Mouse (Mus musculus): ENCODE data around the gene Cacna1g. TPM values are rescaled to one million over a fixed set of nuclear protein-coding genes. Genes with fewer than 3 reads are reported as not detected.
"Not testable (repeated sequence)": the region's sequence is repeated elsewhere in the genome, so short reads cannot be mapped to it uniquely, and the experiment has no call there.

Gene Cacna1g
- total and polyA plus RNA-seq, 2 experiments from 2014 or later = 13.2 to 94.6 TPM

DNA sequence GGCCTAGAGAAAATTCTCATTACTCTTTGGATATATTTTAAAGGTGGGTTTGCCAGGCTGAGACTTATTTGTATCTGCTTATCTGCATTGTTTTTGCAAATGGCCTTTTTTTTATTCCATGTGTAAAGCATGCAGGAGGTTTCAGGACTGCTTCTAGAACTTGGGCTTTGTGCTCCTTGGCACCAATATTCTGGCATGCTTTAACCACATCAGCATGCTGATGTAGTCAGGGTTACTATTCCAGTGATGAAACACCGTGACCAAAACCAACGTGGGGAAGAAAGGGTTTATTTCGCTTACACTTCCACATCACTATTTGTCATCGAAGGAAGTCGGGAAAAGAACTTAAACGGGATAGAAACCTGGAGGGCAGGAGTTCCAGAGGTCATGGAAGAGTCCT is 73.0 kb downstream of the Cacna1g start:
- DNase-seq (ENCODE audit: low spot score) = no peak
- H3K27me3 ChIP-seq (ENCODE audit: insufficient read depth, low read length) = no peaks in the 10 kb centered on the region
- no peaks in the 10 kb centered on the region for H3K36me3 ChIP-seq (ENCODE audit: insufficient read depth, low read length)
- WGBS = 71% methylated on average over 6 of the region's 6 CpGs
- no peak for ATAC-seq (ENCODE audit: low FRiP score)
- no peaks in the 10 kb centered on the region for H3K4me1 ChIP-seq (ENCODE audit: insufficient read depth, low read length)
- H3K9me3 ChIP-seq (ENCODE audit: low read length) = no peaks in the 10 kb centered on the region
- H3K27ac ChIP-seq (ENCODE audit: low read depth, low read length) = no peak overlapping the region
- no peak overlapping the region for H3K4me3 ChIP-seq (ENCODE audit: low read depth, low read length)
- no peak for TF ChIP-seq CTCF (IDR thresholded peaks at IDR 0.05)
- H3K4me2 ChIP-seq (ENCODE audit: low read depth, low read length, poor library complexity, severe bottlenecking) = no peak overlapping the region
- H3K9ac ChIP-seq (replicated peaks; ENCODE audit: low read length, poor library complexity, severe bottlenecking) = no peak overlapping the region

DNA sequence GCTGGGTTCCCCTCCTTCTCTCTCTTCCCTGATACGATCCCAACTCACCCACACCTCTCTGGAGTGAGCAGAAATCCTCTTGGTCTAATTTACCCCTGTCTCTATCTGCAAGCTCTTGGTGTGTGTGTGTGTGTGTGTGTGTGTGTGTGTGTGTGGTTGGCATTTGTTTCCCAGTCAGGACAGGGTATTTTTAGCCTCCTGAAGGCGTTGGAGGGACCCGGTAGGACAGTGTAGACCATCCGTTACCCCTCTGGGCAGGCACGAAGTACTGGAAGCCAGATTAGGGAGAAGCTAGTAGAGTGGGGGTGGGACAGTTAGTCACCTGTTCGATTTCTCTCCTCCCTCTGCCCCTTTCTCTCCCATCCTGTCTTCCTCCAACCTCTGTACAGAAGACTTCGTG is 79.9 kb downstream of the Cacna1g start:
- TF ChIP-seq CTCF (IDR thresholded peaks at IDR 0.05) = no peak
- no peaks in the 10 kb centered on the region for H3K4me1 ChIP-seq (ENCODE audit: insufficient read depth, low read length)
- WGBS = 89% methylated on average over 7 of the region's 7 CpGs

DNA sequence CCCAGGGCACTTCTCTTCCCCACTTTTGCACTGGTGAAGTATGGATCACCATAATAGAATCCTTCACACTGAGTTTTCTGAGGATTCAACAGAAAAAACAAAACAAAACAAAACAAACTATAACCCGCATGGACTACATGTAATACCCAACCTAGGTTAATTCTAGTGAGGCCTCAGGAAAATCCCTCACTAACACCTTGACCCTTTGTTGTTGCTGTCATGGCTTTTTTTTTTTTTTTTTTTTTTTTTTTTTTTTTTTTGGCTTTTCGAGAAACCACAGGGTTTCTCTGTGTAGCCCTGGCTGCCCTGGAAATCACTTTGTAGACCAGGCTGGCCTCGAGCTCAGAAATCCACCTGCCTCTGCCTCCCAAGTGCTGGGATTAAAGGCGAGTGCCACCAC is 80.5 kb downstream of the Cacna1g start:
- H3K27me3 ChIP-seq (ENCODE audit: insufficient read depth, low read length); H3K4me2 ChIP-seq (ENCODE audit: low read depth, low read length, poor library complexity, severe bottlenecking); H3K4me1 ChIP-seq (ENCODE audit: insufficient read depth, low read length); H3K4me3 ChIP-seq (ENCODE audit: low read depth, low read length); ATAC-seq (ENCODE audit: low FRiP score); DNase-seq (ENCODE audit: low spot score); H3K27ac ChIP-seq (ENCODE audit: low read depth, low read length); H3K36me3 ChIP-seq (ENCODE audit: insufficient read depth, low read length); H3K9me3 ChIP-seq (ENCODE audit: low read length); H3K9ac ChIP-seq (replicated peaks; ENCODE audit: low read length, poor library complexity, severe bottlenecking): not testable (repeated sequence)
- 89% methylated on average over 4 of the region's 4 CpGs for WGBS

More for the DNA sequence above, 79.9 kb downstream of the Cacna1g start:
- H3K27ac ChIP-seq (ENCODE audit: low read depth, low read length) = no peak overlapping the region
- ATAC-seq (ENCODE audit: low FRiP score) (no peak), DNase-seq (ENCODE audit: low spot score) (no peak)
- H3K4me2 ChIP-seq (ENCODE audit: low read depth, low read length, poor library complexity, severe bottlenecking) = no peak overlapping the region
- H3K9me3 ChIP-seq (ENCODE audit: low read length) = no peaks in the 10 kb centered on the region
- no peak overlapping the region for H3K4me3 ChIP-seq (ENCODE audit: low read depth, low read length)
- 0 out of 2 replicates have a peak, but pooled peaks cover 4% of the 10 kb centered on the region for H3K27me3 ChIP-seq (ENCODE audit: insufficient read depth, low read length)
- H3K36me3 ChIP-seq (ENCODE audit: insufficient read depth, low read length) = no peaks in the 10 kb centered on the region
- no peak overlapping the region for H3K9ac ChIP-seq (replicated peaks; ENCODE audit: low read length, poor library complexity, severe bottlenecking)

DNA sequence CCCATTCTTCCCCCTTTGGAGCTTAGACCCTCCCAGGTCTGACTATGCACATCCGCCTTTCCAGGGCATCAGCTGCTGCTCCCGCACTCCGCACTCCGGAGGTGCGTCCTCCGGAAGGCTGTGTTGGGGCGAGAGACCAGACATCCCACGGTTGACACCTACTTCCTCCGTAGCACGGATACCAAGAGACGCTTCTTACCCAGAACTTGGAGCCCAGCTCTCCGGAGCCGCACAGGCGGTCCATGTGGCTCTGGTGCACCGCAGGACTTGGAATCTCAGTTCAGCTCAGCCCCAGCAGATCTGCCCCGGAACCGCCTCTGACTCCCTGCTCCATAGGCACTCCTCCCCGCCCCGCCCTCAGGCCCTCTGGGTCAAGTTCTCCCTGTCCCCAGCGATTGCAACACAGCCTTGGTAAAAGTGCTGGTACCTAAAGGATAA is 81.3 kb downstream of the Cacna1g start, which contains the start of gene Abcc3:
Abcc3 (minus strand) TSS at position 326 of the 438 bp plus-strand sequence.
- H3K27me3 ChIP-seq (ENCODE audit: insufficient read depth, low read length) = 0 out of 2 replicates have a peak, but pooled peaks cover 4% of the 10 kb centered on the region
- DNase-seq (ENCODE audit: low spot score) = no peak

DNA sequence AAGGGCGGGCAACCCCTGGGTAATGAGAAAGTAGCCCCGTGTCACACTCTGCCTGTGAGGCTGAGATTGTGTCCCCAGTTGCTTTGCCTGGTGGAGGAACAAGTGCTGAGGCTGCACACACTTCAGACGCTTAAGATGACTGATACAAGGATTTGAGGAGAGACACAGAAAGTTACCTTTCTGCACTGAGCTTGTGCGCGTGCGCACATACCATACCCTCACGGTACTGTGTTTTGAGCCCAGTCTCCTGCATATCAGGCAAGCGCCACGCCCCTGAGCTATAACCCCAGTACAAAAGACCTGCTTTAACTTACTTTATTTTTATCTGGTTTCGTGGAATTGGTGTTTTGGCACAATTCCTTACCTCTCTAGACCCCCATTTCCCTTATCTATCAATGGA is 82.3 kb downstream of the Cacna1g start:
- TF ChIP-seq CTCF (IDR thresholded peaks at IDR 0.05) = no peak
- WGBS = 89% methylated on average over 10 of the region's 10 CpGs
- no peak for DNase-seq (ENCODE audit: low spot score)

More for the DNA sequence above, 81.3 kb downstream of the Cacna1g start, which contains the start of gene Abcc3:
- H3K36me3 ChIP-seq (ENCODE audit: insufficient read depth, low read length) = no peaks in the 10 kb centered on the region
- no peaks in the 10 kb centered on the region for H3K4me1 ChIP-seq (ENCODE audit: insufficient read depth, low read length)
- no peaks in the 10 kb centered on the region for H3K9me3 ChIP-seq (ENCODE audit: low read length)
- 18% methylated on average over 20 of the region's 20 CpGs for WGBS
- peak within 1 kb of the TSS; percentile 20; the same call in 1 of the 2 replicates for H3K4me2 ChIP-seq (ENCODE audit: low read depth, low read length, poor library complexity, severe bottlenecking)
- H3K9ac ChIP-seq (replicated peaks; ENCODE audit: low read length, poor library complexity, severe bottlenecking) = no peak within 1 kb of the TSS
- ATAC-seq (ENCODE audit: low FRiP score) = no peak
- TF ChIP-seq CTCF (IDR thresholded peaks at IDR 0.05) = no peak
- H3K27ac ChIP-seq (ENCODE audit: low read depth, low read length) = no peak within 1 kb of the TSS
- H3K4me3 ChIP-seq (ENCODE audit: low read depth, low read length) = no peak within 1 kb of the TSS

DNA sequence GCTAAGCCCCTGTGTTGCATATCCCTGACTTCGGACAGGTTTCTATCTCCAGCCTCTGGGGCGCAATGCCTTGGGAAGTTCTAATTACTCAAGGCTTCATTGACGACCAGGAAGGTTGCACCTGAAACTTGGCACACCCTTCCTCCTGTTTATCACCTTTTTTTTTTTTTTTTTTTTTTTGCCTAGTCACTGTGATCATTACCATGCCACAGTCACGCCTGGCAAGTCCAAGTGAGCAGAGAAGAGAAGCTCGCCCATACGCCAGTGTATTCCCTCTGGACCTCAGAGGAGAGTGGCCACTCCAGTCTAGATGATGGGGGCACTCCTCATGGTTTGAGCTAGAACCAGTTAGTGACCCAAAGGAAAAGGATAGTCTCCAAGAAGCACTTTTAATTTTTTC is 83.2 kb downstream of the Cacna1g start:
- DNase-seq (ENCODE audit: low spot score) (no peak), ATAC-seq (ENCODE audit: low FRiP score) (no peak)
- H3K4me3 ChIP-seq (ENCODE audit: low read depth, low read length) = no peak overlapping the region
- H3K9ac ChIP-seq (replicated peaks; ENCODE audit: low read length, poor library complexity, severe bottlenecking) = no peak overlapping the region
- TF ChIP-seq CTCF (IDR thresholded peaks at IDR 0.05) = no peak
- H3K4me1 ChIP-seq (ENCODE audit: insufficient read depth, low read length) = peaks cover 5% of the 10 kb centered on the region; the same call in 1 of the 2 replicates
- WGBS = 90% methylated on average over 6 of the region's 6 CpGs
- H3K27ac ChIP-seq (ENCODE audit: low read depth, low read length) = no peak overlapping the region
- no peaks in the 10 kb centered on the region for H3K36me3 ChIP-seq (ENCODE audit: insufficient read depth, low read length)
- H3K4me2 ChIP-seq (ENCODE audit: low read depth, low read length, poor library complexity, severe bottlenecking) = no peak overlapping the region
- no peaks in the 10 kb centered on the region for H3K9me3 ChIP-seq (ENCODE audit: low read length)
- 0 out of 2 replicates have a peak, but pooled peaks cover 4% of the 10 kb centered on the region for H3K27me3 ChIP-seq (ENCODE audit: insufficient read depth, low read length)

More for the DNA sequence above, 82.3 kb downstream of the Cacna1g start:
- H3K36me3 ChIP-seq (ENCODE audit: insufficient read depth, low read length) = no peaks in the 10 kb centered on the region
- H3K4me3 ChIP-seq (ENCODE audit: low read depth, low read length) = no peak overlapping the region
- no peak overlapping the region for H3K27ac ChIP-seq (ENCODE audit: low read depth, low read length)
- H3K4me1 ChIP-seq (ENCODE audit: insufficient read depth, low read length) = no peaks in the 10 kb centered on the region
- ATAC-seq (ENCODE audit: low FRiP score) = no peak
- H3K4me2 ChIP-seq (ENCODE audit: low read depth, low read length, poor library complexity, severe bottlenecking) = no peak overlapping the region
- no peaks in the 10 kb centered on the region for H3K9me3 ChIP-seq (ENCODE audit: low read length)
- no peak overlapping the region for H3K9ac ChIP-seq (replicated peaks; ENCODE audit: low read length, poor library complexity, severe bottlenecking)
- H3K27me3 ChIP-seq (ENCODE audit: insufficient read depth, low read length) = 0 out of 2 replicates have a peak, but pooled peaks cover 4% of the 10 kb centered on the region

Measured in midbrain, postnatal 0 days (tissue).